Mouse (Mus musculus) stomach, postnatal 0 days (tissue): ENCODE measurements at regions not wholly inside any gene's neighbourhood (a gene's known extent, or its start where the extent isn't known, plus 50 kb on each side); places are given as distances from the start of the nearest gene placed in this dataset.

ENCODE experiments used
- CTCF ChIP-seq: IDR thresholded peaks from 2 replicates; pipeline ENCODE4 v1.5.1; 2016; ENCODE audit warnings: antibody characterized with exemption, low read depth, mild to moderate bottlenecking, moderate library complexity
- EP300 ChIP-seq: optimal IDR thresholded peaks from 2 replicates; pipeline ENCODE3; 2016; ENCODE audit warnings: antibody characterized with exemption

- TF ChIP-seq CTCF (no peak), EP300 (no peak)
Measured at GRCm38 (mm10) chr1:165084753-165085152, 75.8 kb downstream of the Tbx19 start.
